Mouse (Mus musculus) MEL (cell line): Measurements from ENCODE around the gene Ap5s1. TPM values are rescaled to one million over a fixed set of nuclear protein-coding genes. Genes with fewer than 3 reads are reported as not detected.

Source experiments
- DNase-seq: peaks from one replicate; pipeline ENCODE4 v3.0.0; 2011; ENCODE audit warnings: low read depth, low spot score
- H3K27ac ChIP-seq: 2 replicates; pipeline ENCODE4 v1.5.1; 2012; ENCODE audit warnings: low read depth, mild to moderate bottlenecking, control low read depth, low read length, moderate library complexity; ENCODE audit not compliant: control insufficient read depth
- H3K27me3 ChIP-seq, 2 experiments: fragments of 150-350 bp in 1 of 2; sonication (generic) in 1 of 2; 2 replicates each; pipeline ENCODE4 v1.6.1; 2012; ENCODE audit warnings: low read length in 2 of 2, mild to moderate bottlenecking in 2 of 2, improper control_type of control experiment in 1 of 2, moderate library complexity in 1 of 2; ENCODE audit not compliant: insufficient read depth in 2 of 2, control insufficient read depth in 1 of 2
- H3K36me3 ChIP-seq, 2 experiments: 2 replicates each; pipeline ENCODE4 v1.6.1; 2012 to 2014; ENCODE audit warnings: low read length in 2 of 2, improper control_type of control experiment in 1 of 2, inconsistent platforms in 1 of 2, mild to moderate bottlenecking in 1 of 2; ENCODE audit not compliant: insufficient read depth in 2 of 2, control insufficient read depth in 1 of 2
- H3K4me1 ChIP-seq, 2 experiments: fragments of 150-350 bp in 1 of 2; sonication (generic) in 1 of 2; 2 replicates each; pipeline ENCODE4 v1.6.1; 2012; ENCODE audit warnings: low read length in 2 of 2, improper control_type of control experiment in 1 of 2, mild to moderate bottlenecking in 1 of 2; ENCODE audit not compliant: insufficient read depth in 2 of 2, control insufficient read depth in 1 of 2
- H3K4me3 ChIP-seq, 2 experiments: fragments of 150-350 bp in 1 of 2; sonication (generic) in 1 of 2; 2 replicates each; pipeline ENCODE4 v1.5.1; 2012; ENCODE audit warnings: low read depth in 2 of 2, low read length in 2 of 2, mild to moderate bottlenecking in 2 of 2, moderate library complexity in 2 of 2, control low read depth in 1 of 2, improper control_type of control experiment in 1 of 2; ENCODE audit not compliant: control insufficient read depth in 1 of 2, insufficient read depth in 1 of 2
- H3K79me2 ChIP-seq: 2 replicates; pipeline ENCODE4 v1.6.1; 2012; ENCODE audit warnings: mild to moderate bottlenecking, low read length, moderate library complexity; ENCODE audit not compliant: control insufficient read depth, poor library complexity, insufficient read depth
- H3K9ac ChIP-seq: 2 replicates; pipeline ENCODE4 v1.6.1; 2012; ENCODE audit warnings: low read depth, mild to moderate bottlenecking, control low read depth, low read length, moderate library complexity; ENCODE audit not compliant: control insufficient read depth, poor library complexity, severe bottlenecking
- H3K9me3 ChIP-seq: fragments of 150-350 bp; sonication (generic); replicated peaks from 2 replicates; pipeline ENCODE4 v1.6.1; 2012; ENCODE audit warnings: mild to moderate bottlenecking, low read length, improper control_type of control experiment, moderate library complexity; ENCODE audit not compliant: insufficient read depth
- BHLHE40 ChIP-seq: IDR thresholded peaks from 2 replicates; pipeline ENCODE4 v1.6.1; 2012; ENCODE audit warnings: low read depth, mild to moderate bottlenecking, inconsistent platforms, low read length, improper control_type of control experiment, borderline replicate concordance
- CHD2 ChIP-seq: IDR thresholded peaks from 2 replicates; pipeline ENCODE4 v1.6.1; 2011; ENCODE audit warnings: low read length, improper control_type of control experiment
- CTCF ChIP-seq, 3 experiments: IDR thresholded peaks in 2 of 3; conservative IDR thresholded peaks in 1 of 3; 2 replicates each; pipeline ENCODE4 v1.5.1; 2011 to 2012; ENCODE audit warnings: low read length in 3 of 3, low read depth in 2 of 3, mild to moderate bottlenecking in 2 of 3, improper control_type of control experiment in 1 of 3, inconsistent platforms in 1 of 3, mixed read lengths in 1 of 3, moderate library complexity in 1 of 3; ENCODE audit not compliant: control insufficient read depth in 1 of 3, insufficient read depth in 1 of 3, poor library complexity in 1 of 3, severe bottlenecking in 1 of 3
- E2F4 ChIP-seq: IDR thresholded peaks from 2 replicates; pipeline ENCODE4 v1.6.1; 2011; ENCODE audit warnings: low read depth, low read length, improper control_type of control experiment, borderline replicate concordance
- ELF1 ChIP-seq: IDR thresholded peaks from 2 replicates; pipeline ENCODE4 v1.6.1; 2014; ENCODE audit warnings: low read depth, mild to moderate bottlenecking, inconsistent platforms, low read length, improper control_type of control experiment, moderate library complexity
- EP300 ChIP-seq, 2 experiments: IDR thresholded peaks; 2 replicates each; pipeline ENCODE4 v1.6.1; 2011; ENCODE audit warnings: improper control_type of control experiment in 2 of 2, low read length in 2 of 2, low read depth in 1 of 2, mild to moderate bottlenecking in 1 of 2
- ETS1 ChIP-seq: IDR thresholded peaks from 2 replicates; pipeline ENCODE4 v1.6.1; 2012; ENCODE audit warnings: low read depth, mild to moderate bottlenecking, inconsistent platforms, low read length, improper control_type of control experiment, moderate library complexity
- GABPA ChIP-seq: IDR thresholded peaks from 2 replicates; pipeline ENCODE4 v1.6.1; 2012; ENCODE audit warnings: low read depth, mild to moderate bottlenecking, inconsistent platforms, low read length, improper control_type of control experiment, moderate library complexity
- GATA1 ChIP-seq: IDR thresholded peaks from 2 replicates; pipeline ENCODE4 v1.6.1; 2011; ENCODE audit warnings: low read depth, low read length, improper control_type of control experiment
- JUND ChIP-seq: IDR thresholded peaks from 2 replicates; pipeline ENCODE4 v1.6.1; 2011; ENCODE audit warnings: low read depth, mild to moderate bottlenecking, improper control_type of control experiment, low read length
- KAT2A ChIP-seq: conservative IDR thresholded peaks from 2 replicates; pipeline ENCODE4 v1.6.1; 2012; ENCODE audit warnings: low read depth, low read length, improper control_type of control experiment, inconsistent platforms
- MAX ChIP-seq: IDR thresholded peaks from 2 replicates; pipeline ENCODE4 v1.6.1; 2011; ENCODE audit warnings: low read length, improper control_type of control experiment
- MAZ ChIP-seq: IDR thresholded peaks from 2 replicates; pipeline ENCODE4 v1.6.1; 2012; ENCODE audit warnings: low read depth, mild to moderate bottlenecking, inconsistent platforms, low read length, improper control_type of control experiment
- MEF2A ChIP-seq: IDR thresholded peaks from 2 replicates; pipeline ENCODE4 v1.6.1; 2014; ENCODE audit warnings: low read depth, mild to moderate bottlenecking, inconsistent platforms, low read length, improper control_type of control experiment; ENCODE audit not compliant: poor library complexity, insufficient replicate concordance, severe bottlenecking; ENCODE audit errors: extremely low read depth
- MYB ChIP-seq: IDR thresholded peaks from 2 replicates; pipeline ENCODE4 v1.6.1; 2011; ENCODE audit warnings: mild to moderate bottlenecking, low read depth, low read length, improper control_type of control experiment
- MYC ChIP-seq: IDR thresholded peaks from 2 replicates; pipeline ENCODE4 v1.6.1; 2011; ENCODE audit warnings: low read depth, mild to moderate bottlenecking, low read length, improper control_type of control experiment, moderate library complexity
- NRF1 ChIP-seq: IDR thresholded peaks from 2 replicates; pipeline ENCODE4 v1.6.1; 2014; ENCODE audit warnings: low read depth, mild to moderate bottlenecking, inconsistent platforms, low read length, improper control_type of control experiment, moderate library complexity; ENCODE audit not compliant: poor library complexity, insufficient read depth, severe bottlenecking
- POLR2AphosphoS2 ChIP-seq: IDR thresholded peaks from 2 replicates; pipeline ENCODE4 v1.6.1; 2011; ENCODE audit warnings: low read length, improper control_type of control experiment
- POLR2AphosphoS5 ChIP-seq: IDR thresholded peaks from 2 replicates; pipeline ENCODE4 v1.6.1; 2012; ENCODE audit warnings: low read depth, borderline replicate concordance, mild to moderate bottlenecking, inconsistent platforms, low read length, moderate library complexity, mixed read lengths
- RAD21 ChIP-seq: IDR thresholded peaks from 2 replicates; pipeline ENCODE4 v1.6.1; 2011; ENCODE audit warnings: mild to moderate bottlenecking, low read depth, low read length, improper control_type of control experiment
- RCOR1 ChIP-seq: IDR thresholded peaks from 2 replicates; pipeline ENCODE4 v1.6.1; 2012; ENCODE audit warnings: low read depth, mild to moderate bottlenecking, inconsistent platforms, low read length, improper control_type of control experiment
- SIN3A ChIP-seq: IDR thresholded peaks from 2 replicates; pipeline ENCODE4 v1.6.1; 2012; ENCODE audit warnings: low read length, improper control_type of control experiment, inconsistent platforms
- SMC3 ChIP-seq: IDR thresholded peaks from 2 replicates; pipeline ENCODE4 v1.6.1; 2011; ENCODE audit warnings: low read depth, low read length, improper control_type of control experiment
- TAL1 ChIP-seq: IDR thresholded peaks from 2 replicates; pipeline ENCODE4 v1.6.1; 2012; ENCODE audit warnings: mild to moderate bottlenecking, inconsistent platforms, low read length, moderate library complexity, mixed read lengths
- TBP ChIP-seq: IDR thresholded peaks from 2 replicates; pipeline ENCODE4 v1.8.0; 2011; ENCODE audit warnings: low read depth, low read length, improper control_type of control experiment
- TCF12 ChIP-seq: IDR thresholded peaks from 2 replicates; pipeline ENCODE4 v1.6.1; 2014; ENCODE audit warnings: low read depth, mild to moderate bottlenecking, inconsistent platforms, low read length, improper control_type of control experiment, moderate library complexity
- UBTF ChIP-seq: IDR thresholded peaks from 2 replicates; pipeline ENCODE4 v1.6.1; 2012; ENCODE audit warnings: low read depth, mild to moderate bottlenecking, inconsistent platforms, low read length, improper control_type of control experiment, moderate library complexity, borderline replicate concordance; ENCODE audit not compliant: insufficient read depth
- USF1 ChIP-seq: IDR thresholded peaks from 2 replicates; pipeline ENCODE4 v1.6.1; 2014; ENCODE audit warnings: low read depth, mild to moderate bottlenecking, inconsistent platforms, low read length, improper control_type of control experiment, moderate library complexity
- USF2 ChIP-seq, 2 experiments: IDR thresholded peaks; 2 replicates each; pipeline ENCODE4 v1.6.1; 2011 to 2012; ENCODE audit warnings: improper control_type of control experiment in 2 of 2, low read length in 2 of 2, borderline replicate concordance in 1 of 2, inconsistent platforms in 1 of 2, low read depth in 1 of 2, mild to moderate bottlenecking in 1 of 2; ENCODE audit not compliant: insufficient read depth in 1 of 2
- ZC3H11A ChIP-seq: IDR thresholded peaks from 2 replicates; pipeline ENCODE4 v1.6.1; 2012; ENCODE audit warnings: low read depth, mild to moderate bottlenecking, inconsistent platforms, low read length, improper control_type of control experiment
- ZKSCAN1 ChIP-seq: IDR thresholded peaks from 2 replicates; pipeline ENCODE4 v1.6.1; 2012; ENCODE audit warnings: low read depth, mild to moderate bottlenecking, inconsistent platforms, low read length, improper control_type of control experiment, moderate library complexity
- ZNF384 ChIP-seq: IDR thresholded peaks from 2 replicates; pipeline ENCODE4 v1.6.1; 2012; ENCODE audit warnings: low read depth, mild to moderate bottlenecking, inconsistent platforms, low read length, improper control_type of control experiment
- polyA plus RNA-seq, 2 experiments: library from polyadenylated mRNA; stranded (reverse) in 1 of 2; unstranded in 1 of 2; fragments of >175 nt in 1 of 2; fragments of >200 nt in 1 of 2; gene quantifications; 2 replicates each; pipeline versions ENCODE4 v1.2.1 to v1.2.4; 2012; ENCODE audit warnings: low replicate concordance in 2 of 2, low read depth in 1 of 2; ENCODE audit not compliant: insufficient read length in 2 of 2, insufficient read depth in 1 of 2, missing spikeins in 1 of 2
- total RNA-seq: library from RNA; depleted of rRNA; stranded (reverse); fragments of 300-350 nt; gene quantifications from 2 replicates; pipeline ENCODE4 v1.2.3, GENCODE M21; 2012

The Ap5s1 gene
- total and polyA plus RNA-seq, 3 experiments = 9.6 to 12.7 TPM; not detected in 1

- TF ChIP-seq UBTF = no peak
- no peak for TF ChIP-seq CTCF (IDR thresholded peaks at IDR 0.05 in 2 of 3, conservative IDR thresholded peaks at IDR 0.05 in 1 of 3; ENCODE audit: control insufficient read depth in 1 of 3, insufficient read depth in 1 of 3, low read depth in 2 of 3, low read length in 3 of 3, poor library complexity in 1 of 3, severe bottlenecking in 1 of 3)
- TF ChIP-seq ELF1 = 0 out of 2 replicates have a peak, but pooled peaks have one; percentile 23
- no peak for TF ChIP-seq RAD21
- 0 out of 4 replicates have a peak, but pooled peaks of 1 of the 2 experiments have one; percentile 62 for TF ChIP-seq USF2 (IDR thresholded peaks at IDR 0.05; ENCODE audit: borderline replicate concordance in 1 of 2, insufficient read depth in 1 of 2, low read depth in 1 of 2, low read length in 2 of 2)
- peak; percentile 51; the same call in 1 of the 2 replicates for TF ChIP-seq MEF2A
- no peak for TF ChIP-seq KAT2A
- no peak for TF ChIP-seq SMC3
- TF ChIP-seq ETS1 = peak; percentile 86
- TF ChIP-seq EP300 (IDR thresholded peaks at IDR 0.05; ENCODE audit: low read depth in 1 of 2, low read length in 2 of 2) = peak; percentile 84 to 88
Measured at GRCm38 (mm10) chr2:131242180-131242579, 35.3 kb downstream of the Ap5s1 start (continued).

GRCm38 (mm10) chr2:131242929-131243328 is 36.1 kb downstream of the Ap5s1 start:
- no peaks in the 10 kb centered on the region for H3K79me2 ChIP-seq
- no peaks in the 10 kb centered on the region for H3K27me3 ChIP-seq
- no peaks in the 10 kb centered on the region for H3K9me3 ChIP-seq
- H3K4me1 ChIP-seq = peaks cover 17 to 36% of the 10 kb centered on the region in 2 experiments
- H3K27ac ChIP-seq = peak overlapping the region; percentile 96
- peak; percentile 83 for DNase-seq
- peaks cover 10 to 34% of the 10 kb centered on the region in 2 experiments; a peak in 3 of 4 replicates for H3K36me3 ChIP-seq
- H3K4me3 ChIP-seq = no peak overlapping the region
- no peak overlapping the region for H3K9ac ChIP-seq
- no peak for TF ChIP-seq USF1
- TF ChIP-seq USF2 (IDR thresholded peaks at IDR 0.05; ENCODE audit: borderline replicate concordance in 1 of 2, insufficient read depth in 1 of 2, low read depth in 1 of 2, low read length in 2 of 2) = no peak
- TF ChIP-seq MAX = no peak
- no peak for TF ChIP-seq UBTF
- no peak for TF ChIP-seq RAD21
- TF ChIP-seq SIN3A = no peak
- no peak for TF ChIP-seq ZNF384
- no peak for TF ChIP-seq ZKSCAN1
- no peak for TF ChIP-seq POLR2AphosphoS2
- TF ChIP-seq TBP = no peak
- TF ChIP-seq ELF1 = no peak
- no peak for TF ChIP-seq POLR2AphosphoS5
- no peak for TF ChIP-seq CHD2
- peak; percentile 54; the same call in 1 of the 2 replicates for TF ChIP-seq RCOR1
- no peak for TF ChIP-seq GABPA
- TF ChIP-seq MAZ = no peak
- TF ChIP-seq JUND = no peak
- no peak for TF ChIP-seq MYC
- no peak for TF ChIP-seq MYB
- TF ChIP-seq MEF2A = no peak
- TF ChIP-seq CTCF (IDR thresholded peaks at IDR 0.05 in 2 of 3, conservative IDR thresholded peaks at IDR 0.05 in 1 of 3; ENCODE audit: control insufficient read depth in 1 of 3, insufficient read depth in 1 of 3, low read depth in 2 of 3, low read length in 3 of 3, poor library complexity in 1 of 3, severe bottlenecking in 1 of 3) = no peak
- TF ChIP-seq SMC3 = no peak
- TF ChIP-seq ETS1 = peak; percentile 63
- no peak for TF ChIP-seq BHLHE40
- TF ChIP-seq TCF12 = peak; percentile 87
- no peak for TF ChIP-seq ZC3H11A
- TF ChIP-seq TAL1 = peak; percentile 51; the same call in 1 of the 2 replicates
- peak; percentile 63; the same call in 1 of the 2 replicates for TF ChIP-seq GATA1
- peak; percentile 57 to 70; a peak in 3 of 4 replicates for TF ChIP-seq EP300 (IDR thresholded peaks at IDR 0.05; ENCODE audit: low read depth in 1 of 2, low read length in 2 of 2)
- TF ChIP-seq NRF1 = no peak
- TF ChIP-seq E2F4 = no peak
